Mouse (Mus musculus) embryonic fibroblast, embryonic 13.5 days (primary cell): ENCODE measurements around the gene Lcmt1. TPM values are rescaled to one million over a fixed set of nuclear protein-coding genes. Genes with fewer than 3 reads are reported as not detected.

ENCODE experiments used
- H3K27ac ChIP-seq: 2 replicates; pipeline ENCODE4 v1.5.1; 2012; ENCODE audit warnings: low read length, control low read depth, inconsistent platforms; ENCODE audit not compliant: insufficient read depth
- H3K4me1 ChIP-seq: 2 replicates; pipeline ENCODE4 v1.6.1; 2011; ENCODE audit warnings: low read length; ENCODE audit not compliant: control insufficient read depth, insufficient read depth
- H3K4me3 ChIP-seq: 2 replicates; pipeline ENCODE4 v1.5.1; 2011; ENCODE audit warnings: mild to moderate bottlenecking, control low read depth, low read length; ENCODE audit not compliant: insufficient read depth
- CTCF ChIP-seq: IDR thresholded peaks from 2 replicates; pipeline ENCODE4 v1.5.1; 2011; ENCODE audit warnings: mild to moderate bottlenecking, control low read depth, low read length, moderate library complexity, borderline replicate concordance; ENCODE audit not compliant: insufficient read depth
- POLR2A ChIP-seq: IDR thresholded peaks from 2 replicates; pipeline ENCODE4 v1.6.1; 2011; ENCODE audit warnings: low read depth, mild to moderate bottlenecking, control low read depth, low read length, moderate library complexity
- polyA plus RNA-seq: library from polyadenylated mRNA; stranded (reverse); fragments of >200 nt; gene quantifications from 2 replicates; pipeline ENCODE4 v1.2.4, GENCODE M21; 2011; ENCODE audit warnings: low read depth; ENCODE audit not compliant: missing spikeins, insufficient read length

Gene Lcmt1
- polyA plus RNA-seq, 1 experiment = 32.0 TPM

DNA sequence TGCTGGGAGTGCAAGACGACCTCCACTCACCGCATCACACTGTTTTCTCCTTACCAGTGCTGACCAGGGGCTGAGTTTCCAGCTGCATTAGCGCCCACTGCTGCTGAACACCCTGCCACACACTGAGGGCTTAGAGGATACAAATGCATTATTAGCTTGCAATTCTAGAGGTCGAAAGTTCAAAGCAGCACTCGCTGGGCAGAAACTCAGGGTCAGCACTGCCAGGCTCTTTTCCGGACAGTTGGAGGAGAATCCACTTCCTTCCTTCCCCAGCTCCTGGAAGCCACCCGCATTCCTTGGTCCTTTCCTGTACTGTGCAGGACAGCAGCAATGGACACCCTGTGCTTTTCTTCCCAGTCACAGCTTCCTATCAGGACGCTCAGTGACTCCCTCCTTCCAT lies 31.2 kb upstream of the Lcmt1 start:
- TF ChIP-seq POLR2A = no peak
- no peak for TF ChIP-seq CTCF
- H3K4me1 ChIP-seq = peaks cover 3% of the 10 kb centered on the region
- H3K4me3 ChIP-seq = no peak overlapping the region
- no peak overlapping the region for H3K27ac ChIP-seq

DNA sequence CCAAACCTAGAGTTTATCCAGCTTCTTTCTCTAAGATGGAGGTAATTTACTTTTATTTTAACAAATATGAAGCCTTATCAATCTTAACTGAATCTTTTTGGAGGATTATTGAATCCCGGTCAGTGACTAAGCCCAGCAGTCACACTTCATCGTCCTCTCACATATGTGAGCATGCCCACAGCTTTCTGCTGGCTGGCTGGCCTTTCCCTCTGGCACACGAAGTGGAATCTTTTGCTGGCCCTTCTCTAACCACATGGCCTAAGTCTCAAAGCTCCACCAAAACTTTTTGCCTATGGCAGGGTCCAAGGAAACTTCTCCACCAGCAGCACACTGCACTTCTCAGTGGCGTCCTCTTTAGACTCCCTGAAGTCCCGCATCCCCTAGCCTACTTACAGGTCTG lies 27.7 kb upstream of the Lcmt1 start:
- no peak overlapping the region for H3K4me3 ChIP-seq
- TF ChIP-seq CTCF (no peak), POLR2A (no peak)
- peaks cover 11% of the 10 kb centered on the region for H3K4me1 ChIP-seq
- H3K27ac ChIP-seq = peak overlapping the region; percentile 44

GRCm38 (mm10) chr7:123344079-123344780 lies 25.4 kb upstream of the Lcmt1 start:
- Histone ChIP-seq H3K4me1 (peaks cover 18% of the 10 kb centered on the region), H3K27ac (no peak overlapping the region), H3K4me3 (no peak overlapping the region)
- TF ChIP-seq CTCF (no peak), POLR2A (no peak)

DNA sequence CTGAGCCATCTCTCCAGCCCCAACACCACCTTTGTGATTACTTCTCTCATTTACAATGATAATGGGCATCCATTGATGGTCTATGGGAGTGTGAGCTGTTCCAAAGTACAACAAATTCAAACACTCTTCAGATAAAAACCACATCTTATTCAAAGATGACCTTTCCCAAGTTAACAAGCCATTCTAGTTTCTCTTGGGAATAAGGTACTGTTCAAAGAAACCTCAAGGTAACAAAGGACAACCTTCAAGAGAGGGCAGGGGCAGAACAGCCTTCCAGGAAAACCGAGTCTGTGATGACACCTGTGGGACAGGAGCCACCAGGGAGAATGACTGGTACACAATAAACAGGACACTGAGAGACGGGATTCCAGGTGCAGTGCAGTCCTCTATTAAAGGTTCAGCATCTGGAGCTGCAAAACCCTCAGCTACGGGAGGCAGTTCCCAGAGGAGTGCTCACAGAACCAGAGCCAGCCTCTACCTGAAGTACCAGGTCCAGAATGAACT lies 24.5 kb upstream of the Lcmt1 start:
- H3K4me3 ChIP-seq = no peak overlapping the region
- peaks cover 18% of the 10 kb centered on the region for H3K4me1 ChIP-seq
- no peak overlapping the region for H3K27ac ChIP-seq
- TF ChIP-seq POLR2A = no peak
- TF ChIP-seq CTCF = no peak

DNA sequence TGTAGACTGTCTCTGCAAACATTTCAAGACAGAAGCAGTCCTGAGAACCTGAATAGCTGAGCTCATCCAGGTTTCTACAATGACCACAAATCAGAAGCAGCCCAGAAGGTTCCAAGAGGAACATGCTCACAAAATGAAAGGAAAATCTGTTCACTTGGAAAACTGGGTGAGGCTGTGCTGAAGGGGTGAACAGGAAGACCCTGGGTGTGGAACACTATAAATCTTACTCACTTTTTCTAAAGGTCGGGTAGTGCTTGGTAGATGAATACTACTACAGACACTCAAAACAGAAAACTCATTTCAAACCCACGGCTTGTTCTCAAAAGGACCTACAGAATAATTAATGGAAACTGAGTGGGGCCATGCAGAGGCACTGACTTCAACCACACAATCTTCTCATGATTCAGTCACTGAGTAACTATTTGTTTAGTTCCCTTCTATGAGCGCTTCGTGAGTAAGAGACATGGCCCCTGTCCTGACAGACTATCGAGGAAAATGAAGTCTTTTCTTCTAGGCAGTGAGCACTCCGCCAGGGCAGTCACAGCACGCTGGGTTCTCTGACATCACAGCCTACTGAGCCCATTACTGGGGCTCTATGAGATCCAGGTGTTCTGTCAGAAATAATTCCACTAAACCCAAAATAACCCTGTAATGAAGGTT lies 22.8 kb upstream of the Lcmt1 start:
- Histone ChIP-seq H3K4me3 (no peak overlapping the region), H3K4me1 (peaks cover 16% of the 10 kb centered on the region), H3K27ac (peak overlapping the region; percentile 66)
- TF ChIP-seq POLR2A (no peak), CTCF (no peak)

DNA sequence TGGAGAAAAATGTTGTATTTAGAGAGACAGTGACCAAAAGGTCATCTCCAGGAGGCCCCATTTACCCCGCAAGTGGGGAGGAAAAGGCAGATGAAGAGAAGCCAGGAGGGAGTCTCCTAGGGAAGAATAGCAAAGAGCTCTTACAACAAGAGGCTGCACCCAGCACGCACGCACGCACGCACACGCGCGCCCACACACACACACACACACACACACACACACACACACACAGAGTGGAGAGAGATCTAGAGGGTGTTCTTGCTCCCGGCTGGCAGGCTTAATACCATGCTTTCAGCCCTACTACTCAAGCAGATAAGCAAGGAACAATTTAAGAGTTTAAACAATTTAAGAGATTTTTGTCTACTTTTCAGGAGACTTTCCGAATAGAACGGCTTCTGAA lies 19.8 kb upstream of the Lcmt1 start:
- peaks cover 14% of the 10 kb centered on the region for H3K4me1 ChIP-seq
- no peak overlapping the region for H3K4me3 ChIP-seq
- H3K27ac ChIP-seq = no peak overlapping the region
- TF ChIP-seq POLR2A (no peak), CTCF (no peak)

DNA sequence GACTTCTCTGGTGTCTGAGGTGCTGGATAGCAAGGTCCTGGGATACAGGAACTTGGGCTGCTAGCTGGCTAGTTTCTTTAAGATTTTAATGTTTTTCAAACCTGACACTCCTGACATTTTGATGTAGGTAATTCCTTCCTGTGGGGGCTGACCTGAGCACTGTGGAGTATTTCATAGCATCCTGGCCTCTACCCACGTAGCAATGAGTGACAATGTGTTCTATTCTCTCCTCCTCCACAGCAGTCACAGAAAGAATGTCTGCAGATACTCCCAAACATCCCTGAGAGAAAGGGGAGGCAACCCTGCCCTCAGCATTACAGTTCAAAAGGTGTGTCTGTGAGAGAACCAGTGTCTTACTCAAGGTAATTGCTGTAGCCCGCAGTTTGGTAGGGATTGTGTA lies 19.3 kb upstream of the Lcmt1 start:
- TF ChIP-seq CTCF = no peak
- TF ChIP-seq POLR2A = no peak
- Histone ChIP-seq H3K4me1 (peaks cover 14% of the 10 kb centered on the region), H3K4me3 (no peak overlapping the region), H3K27ac (no peak overlapping the region)

GRCm38 (mm10) chr7:123353081-123353480 lies 16.5 kb upstream of the Lcmt1 start:
- Histone ChIP-seq H3K4me3 (no peak overlapping the region), H3K4me1 (peaks cover under 1% of the 10 kb centered on the region), H3K27ac (no peak overlapping the region)
- no peak for TF ChIP-seq CTCF
- TF ChIP-seq POLR2A = no peak

GRCm38 (mm10) chr7:123353879-123354278 lies 15.7 kb upstream of the Lcmt1 start:
- TF ChIP-seq POLR2A (no peak), CTCF (no peak)
- Histone ChIP-seq H3K27ac (no peak overlapping the region), H3K4me1 (no peaks in the 10 kb centered on the region; the same call in 1 of the 2 replicates), H3K4me3 (no peak overlapping the region)

- H3K27ac ChIP-seq = no peak overlapping the region
- H3K4me3 ChIP-seq = no peak overlapping the region
- TF ChIP-seq POLR2A (no peak), CTCF (no peak)
- no peaks in the 10 kb centered on the region; the same call in 1 of the 2 replicates for H3K4me1 ChIP-seq
Measured at GRCm38 (mm10) chr7:123354392-123354791, 15.2 kb upstream of the Lcmt1 start.

DNA sequence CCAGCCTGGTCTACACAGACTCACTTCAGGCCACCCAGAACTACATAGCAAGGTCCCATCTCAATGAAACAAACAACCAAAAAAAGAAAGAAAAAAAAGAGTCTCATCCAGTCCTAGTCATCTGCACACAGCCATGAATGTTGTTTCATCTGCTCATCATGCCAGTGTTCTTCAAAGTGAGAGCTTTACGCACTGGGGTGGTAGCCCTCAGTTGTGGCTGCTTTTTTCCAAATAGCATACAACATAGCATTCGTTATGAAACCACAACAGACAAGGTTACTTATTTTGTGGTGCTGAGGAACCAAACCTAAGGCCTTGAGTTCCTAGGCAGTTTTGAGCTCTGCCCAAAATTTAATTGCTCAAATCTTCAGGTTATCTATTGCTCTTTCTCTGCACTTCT lies 14.7 kb upstream of the Lcmt1 start:
- Histone ChIP-seq H3K4me1 (no peaks in the 10 kb centered on the region; the same call in 1 of the 2 replicates), H3K27ac (no peak overlapping the region), H3K4me3 (no peak overlapping the region)
- TF ChIP-seq POLR2A = no peak
- TF ChIP-seq CTCF = no peak
